Mouse (Mus musculus): ENCODE results near the gene Slx1b. TPM values are rescaled to one million over a fixed set of nuclear protein-coding genes. Genes with fewer than 3 reads are reported as not detected.
"Not testable (repeated sequence)": the region's sequence is repeated elsewhere in the genome, so short reads cannot be mapped to it uniquely, and the experiment has no call there.

The Slx1b gene
- polyA plus RNA-seq, 1 experiment from 2014 or later: 17.3 TPM

DNA sequence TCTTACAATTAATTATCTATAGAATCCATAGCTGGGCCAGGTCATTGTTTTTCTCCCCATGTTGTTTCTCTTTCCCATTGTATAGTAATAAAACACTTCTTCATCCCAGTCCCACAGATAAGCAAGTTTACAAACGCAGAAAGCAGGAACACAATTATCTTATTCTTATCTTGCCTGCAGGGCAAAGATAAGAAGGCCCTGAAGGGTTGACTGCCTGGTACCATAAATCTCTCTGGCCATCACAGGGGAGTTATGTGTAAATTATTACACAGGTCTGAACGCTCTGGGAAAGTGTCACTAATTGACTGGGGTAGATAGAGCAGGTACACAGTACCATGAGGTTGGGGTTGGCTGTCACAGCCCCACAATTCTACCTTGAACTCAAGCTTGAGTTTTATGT is 44.7 kb downstream of the Slx1b start:
- Histone ChIP-seq H3K9ac (ENCODE audit: low read depth, low read length) (no peak overlapping the region), H3K9me3 (replicated peaks; ENCODE audit: control insufficient read depth, low read length, poor library complexity, severe bottlenecking) (no peaks in the 10 kb centered on the region), H3K36me3 (ENCODE audit: control insufficient read depth, insufficient read depth, low read length) (no peaks in the 10 kb centered on the region), H3K4me2 (ENCODE audit: low read length) (no peak overlapping the region), H3K27me3 (ENCODE audit: control insufficient read depth, insufficient read depth, low read depth, low read length) (no peaks in the 10 kb centered on the region), H3K4me3 (ENCODE audit: low read depth, low read length) (no peak overlapping the region), H3K4me1 (ENCODE audit: control insufficient read depth, insufficient read depth, low read length) (peaks cover 11% of the 10 kb centered on the region), H3K27ac (ENCODE audit: low read length) (no peak overlapping the region)
- WGBS: 89% methylated on average over 2 of the region's 2 CpGs
- ATAC-seq: no peak

DNA sequence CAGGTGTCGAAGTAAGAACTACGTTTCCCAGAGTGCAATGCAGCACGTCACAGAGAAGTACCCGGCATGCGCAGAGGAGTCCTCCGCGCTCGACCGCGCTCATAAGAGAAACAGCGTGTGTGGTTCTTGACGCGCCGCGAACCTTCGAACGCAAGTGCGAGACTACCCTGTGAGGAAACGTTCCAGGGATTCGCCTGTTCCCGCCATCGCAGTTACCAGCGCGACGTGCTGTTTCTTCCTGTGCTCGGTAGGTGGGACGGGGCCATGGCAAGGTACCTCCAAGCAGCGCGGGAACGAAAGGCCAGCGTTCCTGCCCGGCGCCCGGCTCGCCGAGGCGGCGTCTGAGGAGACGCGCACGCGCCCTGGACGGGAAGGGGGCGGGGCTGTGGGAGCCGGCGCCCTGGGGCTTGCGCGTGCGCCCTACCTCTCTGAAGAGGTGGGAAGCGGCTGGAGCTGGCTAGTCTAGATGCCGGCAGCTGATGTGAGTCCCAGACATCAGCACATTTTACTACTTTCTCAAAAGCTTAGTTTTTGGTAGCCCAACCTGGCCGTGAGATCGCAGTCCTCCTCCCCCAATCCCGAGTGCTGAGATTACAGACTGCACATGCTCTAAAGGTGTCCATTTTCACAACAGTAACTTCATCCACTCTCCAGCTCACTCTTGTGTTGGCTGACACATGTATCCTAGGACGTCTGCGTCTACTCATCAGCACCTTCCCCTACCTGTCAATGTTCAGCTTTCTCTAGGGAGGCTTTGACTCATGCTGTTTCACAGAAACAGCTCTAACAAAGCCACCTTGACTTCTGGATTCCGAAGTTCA is 46.1 kb downstream of the Slx1b start, which contains the start of gene Sgf29:
TSS of gene Sgf29 (plus strand) at position 79 of the 821 bp plus-strand sequence.
- Histone ChIP-seq H3K9ac (ENCODE audit: low read depth, low read length) (peak within 1 kb of the TSS; percentile 74), H3K4me1 (ENCODE audit: control insufficient read depth, insufficient read depth, low read length) (peaks cover 11% of the 10 kb centered on the region), H3K36me3 (ENCODE audit: control insufficient read depth, insufficient read depth, low read length) (no peaks in the 10 kb centered on the region), H3K4me2 (ENCODE audit: low read length) (peak within 1 kb of the TSS; percentile 64), H3K4me3 (ENCODE audit: low read depth, low read length) (peak within 1 kb of the TSS; percentile 69), H3K27ac (ENCODE audit: low read length) (peak within 1 kb of the TSS; percentile 96), H3K9me3 (replicated peaks; ENCODE audit: control insufficient read depth, low read length, poor library complexity, severe bottlenecking) (no peaks in the 10 kb centered on the region), H3K27me3 (ENCODE audit: control insufficient read depth, insufficient read depth, low read depth, low read length) (no peaks in the 10 kb centered on the region)
- ATAC-seq: peak; percentile 99
- 1% methylated on average over 57 of the region's 57 CpGs for WGBS

GRCm38 (mm10) chr7:126648486-126648885 is 47.1 kb downstream of the Slx1b start:
- no peaks in the 10 kb centered on the region for H3K36me3 ChIP-seq (ENCODE audit: control insufficient read depth, insufficient read depth, low read length)
- ATAC-seq: no peak
- peak overlapping the region; percentile 64 for H3K4me2 ChIP-seq (ENCODE audit: low read length)
- H3K9ac ChIP-seq (ENCODE audit: low read depth, low read length): no peak overlapping the region; the same call in 1 of the 2 replicates
- H3K27ac ChIP-seq (ENCODE audit: low read length): peak overlapping the region; percentile 96
- 77% methylated on average over 4 of the region's 4 CpGs for WGBS
- peaks cover 11% of the 10 kb centered on the region for H3K4me1 ChIP-seq (ENCODE audit: control insufficient read depth, insufficient read depth, low read length)
- H3K9me3 ChIP-seq (replicated peaks; ENCODE audit: control insufficient read depth, low read length, poor library complexity, severe bottlenecking): no peaks in the 10 kb centered on the region
- H3K4me3 ChIP-seq (ENCODE audit: low read depth, low read length): peak overlapping the region; percentile 69
- no peaks in the 10 kb centered on the region for H3K27me3 ChIP-seq (ENCODE audit: control insufficient read depth, insufficient read depth, low read depth, low read length)

GRCm38 (mm10) chr7:126645708-126646107 is 49.9 kb downstream of the Slx1b start:
- Histone ChIP-seq H3K4me3 (ENCODE audit: low read depth, low read length) (no peak overlapping the region), H3K9me3 (replicated peaks; ENCODE audit: control insufficient read depth, low read length, poor library complexity, severe bottlenecking) (no peaks in the 10 kb centered on the region), H3K9ac (ENCODE audit: low read depth, low read length) (no peak overlapping the region), H3K4me2 (ENCODE audit: low read length) (no peak overlapping the region), H3K36me3 (ENCODE audit: control insufficient read depth, insufficient read depth, low read length) (no peaks in the 10 kb centered on the region), H3K27me3 (ENCODE audit: control insufficient read depth, insufficient read depth, low read depth, low read length) (no peaks in the 10 kb centered on the region), H3K4me1 (ENCODE audit: control insufficient read depth, insufficient read depth, low read length) (peaks cover 11% of the 10 kb centered on the region), H3K27ac (ENCODE audit: low read length) (no peak overlapping the region)
- no peak for ATAC-seq
- WGBS: 67% methylated on average over 5 of the region's 5 CpGs

DNA sequence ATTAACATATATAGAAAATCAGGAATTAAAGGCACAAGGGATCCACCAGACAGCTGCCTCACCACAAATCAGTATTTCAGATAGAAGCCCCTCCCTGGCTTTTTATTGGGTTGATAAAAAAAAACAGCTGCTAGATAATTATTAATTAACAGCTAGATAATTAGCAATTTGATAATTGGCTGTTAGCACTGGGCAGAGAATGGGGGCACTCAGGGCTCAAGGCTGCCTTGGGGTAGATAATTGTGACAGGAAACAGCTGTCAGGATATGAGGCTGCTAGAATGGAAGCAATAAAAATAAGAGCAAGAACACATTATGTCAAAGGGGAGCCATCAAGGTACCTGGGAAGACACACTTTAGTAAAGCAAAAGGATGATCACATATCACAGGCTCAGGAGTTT is 50.7 kb downstream of the Slx1b start:
- Histone ChIP-seq H3K4me2 (ENCODE audit: low read length) (no peak overlapping the region), H3K27ac (ENCODE audit: low read length) (no peak overlapping the region), H3K4me3 (ENCODE audit: low read depth, low read length) (no peak overlapping the region), H3K27me3 (ENCODE audit: control insufficient read depth, insufficient read depth, low read depth, low read length) (no peaks in the 10 kb centered on the region), H3K36me3 (ENCODE audit: control insufficient read depth, insufficient read depth, low read length) (no peaks in the 10 kb centered on the region), H3K9ac (ENCODE audit: low read depth, low read length) (no peak overlapping the region), H3K4me1 (ENCODE audit: control insufficient read depth, insufficient read depth, low read length) (peaks cover 4% of the 10 kb centered on the region), H3K9me3 (replicated peaks; ENCODE audit: control insufficient read depth, low read length, poor library complexity, severe bottlenecking) (no peaks in the 10 kb centered on the region)
- ATAC-seq: no peak

DNA sequence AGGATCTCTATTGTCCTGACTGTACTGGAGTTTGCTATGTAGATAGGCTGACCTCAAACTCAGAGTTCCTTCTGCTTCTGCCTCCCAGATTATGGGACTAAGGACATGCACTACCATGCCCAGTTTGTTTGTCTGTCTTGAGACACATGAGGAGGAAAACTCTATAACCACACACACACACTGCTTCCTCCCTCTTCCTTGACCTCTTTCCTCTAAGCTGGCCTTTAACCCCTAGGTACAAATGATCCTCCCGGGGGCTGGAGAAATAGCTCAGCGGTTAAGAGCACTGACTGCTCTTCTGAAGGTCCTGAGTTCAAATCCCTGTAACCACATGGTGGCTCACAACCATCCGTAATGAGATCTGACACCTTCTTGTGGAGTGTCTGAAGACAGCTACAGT is 51.2 kb downstream of the Slx1b start:
- Histone ChIP-seq H3K4me3 (ENCODE audit: low read depth, low read length) (no peak overlapping the region), H3K4me1 (ENCODE audit: control insufficient read depth, insufficient read depth, low read length) (peaks cover 3% of the 10 kb centered on the region; the same call in 1 of the 2 replicates), H3K36me3 (ENCODE audit: control insufficient read depth, insufficient read depth, low read length) (no peaks in the 10 kb centered on the region), H3K27me3 (ENCODE audit: control insufficient read depth, insufficient read depth, low read depth, low read length) (no peaks in the 10 kb centered on the region), H3K9me3 (replicated peaks; ENCODE audit: control insufficient read depth, low read length, poor library complexity, severe bottlenecking) (no peaks in the 10 kb centered on the region), H3K4me2 (ENCODE audit: low read length) (no peak overlapping the region), H3K27ac (ENCODE audit: low read length) (no peak overlapping the region), H3K9ac (ENCODE audit: low read depth, low read length) (no peak overlapping the region)
- WGBS: 72% methylated on average over 3 of the region's 3 CpGs
- no peak for ATAC-seq

- H3K4me2 ChIP-seq (ENCODE audit: low read length); H3K27me3 ChIP-seq (ENCODE audit: control insufficient read depth, insufficient read depth, low read depth, low read length); H3K4me3 ChIP-seq (ENCODE audit: low read depth, low read length); H3K9me3 ChIP-seq (replicated peaks; ENCODE audit: control insufficient read depth, low read length, poor library complexity, severe bottlenecking); ATAC-seq; H3K9ac ChIP-seq (ENCODE audit: low read depth, low read length); H3K27ac ChIP-seq (ENCODE audit: low read length); H3K4me1 ChIP-seq (ENCODE audit: control insufficient read depth, insufficient read depth, low read length); H3K36me3 ChIP-seq (ENCODE audit: control insufficient read depth, insufficient read depth, low read length): not testable (repeated sequence)
- 71% methylated on average over 2 of the region's 3 CpGs for WGBS
Observed at GRCm38 (mm10) chr7:126643244-126643617, 52.4 kb downstream of the Slx1b start.

DNA sequence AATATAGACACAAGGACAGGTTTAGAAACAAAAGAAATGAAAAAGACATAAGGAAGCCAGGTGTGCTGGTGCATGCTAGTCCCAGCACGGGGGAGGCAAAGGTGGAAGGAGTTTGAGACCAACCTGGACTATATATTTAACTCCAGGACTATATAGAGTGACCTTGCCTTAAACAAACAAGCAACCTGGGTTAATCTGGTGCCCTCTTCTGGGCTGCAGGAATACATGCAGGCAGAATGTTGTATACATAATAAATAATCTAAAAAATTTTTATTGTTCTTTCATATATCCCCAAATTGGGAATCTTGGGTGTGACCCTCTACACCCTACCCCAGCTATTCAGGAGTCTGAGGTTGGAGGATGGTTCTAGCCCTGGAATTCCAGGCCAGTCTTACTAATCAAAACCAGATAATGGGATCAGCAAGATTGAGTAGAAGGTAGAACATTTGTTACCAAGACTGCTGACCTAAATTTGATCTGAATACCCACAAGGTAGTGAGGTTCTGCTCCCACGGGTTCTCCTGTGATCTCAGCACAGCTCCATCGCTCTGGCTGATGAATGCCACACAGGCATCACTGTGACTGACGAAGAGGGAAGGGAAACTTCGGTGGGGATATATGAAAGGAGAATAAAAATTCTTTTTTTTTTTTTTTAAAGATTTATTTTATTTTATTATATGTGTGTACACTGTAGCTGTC is 52.9 kb downstream of the Slx1b start:
- Histone ChIP-seq H3K9me3 (replicated peaks; ENCODE audit: control insufficient read depth, low read length, poor library complexity, severe bottlenecking) (no peaks in the 10 kb centered on the region), H3K4me3 (ENCODE audit: low read depth, low read length) (no peak overlapping the region), H3K27me3 (ENCODE audit: control insufficient read depth, insufficient read depth, low read depth, low read length) (no peaks in the 10 kb centered on the region), H3K4me1 (ENCODE audit: control insufficient read depth, insufficient read depth, low read length) (no peaks in the 10 kb centered on the region), H3K4me2 (ENCODE audit: low read length) (no peak overlapping the region), H3K27ac (ENCODE audit: low read length) (no peak overlapping the region), H3K9ac (ENCODE audit: low read depth, low read length) (no peak overlapping the region), H3K36me3 (ENCODE audit: control insufficient read depth, insufficient read depth, low read length) (no peaks in the 10 kb centered on the region)
- no peak for ATAC-seq
- 69% methylated on average over 5 of the region's 5 CpGs for WGBS
